Mouse (Mus musculus) hindbrain, embryonic 14.5 days (tissue): ENCODE results near the gene Srr. TPM values are rescaled to one million over a fixed set of nuclear protein-coding genes. Genes with fewer than 3 reads are reported as not detected.

Experiments
- ATAC-seq: fragments of 200-750 bp; cut with Nextera tagmentation; 2 replicates; pipeline ENCODE4 v1.8.0; 2017; ENCODE audit warnings: moderate number of reproducible peaks, mild to moderate bottlenecking, moderate TSS enrichment, moderate library complexity; ENCODE audit not compliant: low FRiP score
- DNase-seq: peaks from one replicate; pipeline ENCODE4 v3.0.0-alpha.2; 2015; ENCODE audit warnings: low spot score
- H3K27ac ChIP-seq: fragments of 300-500 bp; sonication (generic); 2 replicates; pipeline ENCODE4 v1.5.1; 2014; ENCODE audit warnings: mild to moderate bottlenecking, moderate library complexity
- H3K27me3 ChIP-seq: fragments of 300-500 bp; sonication (generic); 2 replicates; pipeline ENCODE4 v1.6.1; 2014; ENCODE audit warnings: mild to moderate bottlenecking, low read length, mixed read lengths; ENCODE audit not compliant: control insufficient read depth, insufficient read depth
- H3K36me3 ChIP-seq: fragments of 300-500 bp; sonication (generic); replicated peaks from 2 replicates; pipeline ENCODE4 v1.6.1; 2014; ENCODE audit not compliant: control insufficient read depth, insufficient read depth
- H3K4me1 ChIP-seq: fragments of 300-500 bp; sonication (generic); replicated peaks from 2 replicates; pipeline ENCODE4 v1.6.1; 2014; ENCODE audit warnings: antibody characterized with exemption, low read length, mixed read lengths; ENCODE audit not compliant: control insufficient read depth, insufficient read depth
- H3K4me2 ChIP-seq: fragments of 300-500 bp; sonication (generic); replicated peaks from 2 replicates; pipeline ENCODE4 v1.6.1; 2014; ENCODE audit warnings: mild to moderate bottlenecking, moderate library complexity
- H3K4me3 ChIP-seq: fragments of 300-500 bp; sonication (generic); replicated peaks from 2 replicates; pipeline ENCODE4 v1.5.1; 2014; ENCODE audit warnings: mild to moderate bottlenecking, low read length
- H3K9ac ChIP-seq: fragments of 300-500 bp; sonication (generic); 2 replicates; pipeline ENCODE4 v1.6.1; 2014
- H3K9me3 ChIP-seq: fragments of 300-500 bp; sonication (generic); 2 replicates; pipeline ENCODE4 v1.6.1; 2016; ENCODE audit warnings: low read length; ENCODE audit not compliant: control insufficient read depth
- WGBS: fragments of 180-500 bp; shearing (Covaris S2); extraction: QIAGEN DNeasy Blood & Tissue Kit; methylation state at CpG from one replicate; pipeline ENCODE4 v1.1.7; 2014; 5-methylcytosine and 5-hydroxymethylcytosine counted together
- polyA plus RNA-seq: library from polyadenylated mRNA; unstranded; fragments of >200 nt; fragmentation: Nextera tagmentation; extraction: Ambion mirVana; gene quantifications from 2 replicates; pipeline ENCODE4 v1.2.1, GENCODE M21; 2014

Srr gene
- polyA plus RNA-seq, 1 experiment from 2014 or later = 43.2 TPM

DNA sequence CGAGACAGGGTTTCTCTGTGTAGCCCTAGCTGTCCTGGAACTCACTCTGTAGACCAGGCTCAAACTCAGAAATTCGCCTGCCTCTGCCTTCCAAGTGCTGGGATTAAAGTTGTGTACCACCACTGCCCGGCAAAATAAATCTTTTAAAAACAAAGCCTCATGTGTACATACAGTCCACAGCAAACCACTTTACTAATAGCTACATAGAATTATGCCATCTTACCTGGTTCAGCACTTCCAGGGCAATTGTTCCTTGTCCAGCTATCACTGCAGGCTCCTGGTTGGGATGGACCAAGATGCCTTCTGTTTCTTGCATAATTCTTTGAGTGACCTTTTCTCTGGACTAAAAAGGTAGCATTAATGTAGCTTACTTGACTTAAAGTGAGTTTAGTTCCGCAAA is 15.8 kb downstream of the Srr start:
- WGBS = 94% methylated on average over 4 of the region's 4 CpGs
- Histone ChIP-seq H3K4me3 (no peak overlapping the region), H3K27ac (no peak overlapping the region), H3K9me3 (no peaks in the 10 kb centered on the region), H3K27me3 (no peaks in the 10 kb centered on the region), H3K4me1 (no peaks in the 10 kb centered on the region), H3K36me3 (peaks cover 57% of the 10 kb centered on the region), H3K9ac (no peak overlapping the region), H3K4me2 (no peak overlapping the region)
- ATAC-seq (no peak), DNase-seq (no peak)

DNA sequence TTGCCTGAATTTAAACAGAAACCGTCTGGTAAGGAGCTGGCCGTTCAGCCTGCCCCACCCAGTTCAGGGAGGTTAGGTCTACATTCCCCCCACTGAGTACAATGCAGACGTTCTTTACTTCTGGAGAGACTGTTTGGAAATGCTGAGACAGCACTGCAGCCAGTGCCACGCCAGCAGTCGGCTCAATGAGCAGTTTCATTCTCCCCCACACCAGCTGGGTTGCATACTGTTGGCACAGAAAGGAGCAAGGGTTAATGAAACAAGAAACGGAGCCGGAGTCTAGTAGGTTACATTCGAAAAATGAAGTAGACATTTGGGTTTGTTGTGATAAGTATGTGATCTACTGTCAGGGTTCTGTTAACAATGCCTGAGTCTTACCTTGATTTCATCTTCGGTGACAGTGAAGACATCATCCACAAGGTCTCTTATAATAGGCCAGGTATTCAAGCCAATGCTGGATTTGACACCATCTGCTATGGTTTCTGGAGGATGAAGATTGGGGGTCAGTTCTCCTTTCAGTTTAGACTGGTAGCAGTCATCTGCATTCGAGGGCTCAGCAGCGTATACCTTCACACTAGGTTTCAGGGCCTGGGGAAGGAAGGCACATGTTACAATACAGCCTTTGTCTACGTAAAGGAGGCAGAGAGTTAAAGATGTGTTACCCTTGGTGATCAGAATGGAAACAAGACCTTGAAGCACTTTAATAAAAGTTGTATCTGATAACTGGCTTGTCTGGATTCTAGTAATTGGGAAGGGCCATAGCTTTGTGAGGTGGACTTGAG is 16.9 kb downstream of the Srr start:
- Histone ChIP-seq H3K4me2 (no peak overlapping the region), H3K4me3 (no peak overlapping the region), H3K9ac (no peak overlapping the region), H3K4me1 (no peaks in the 10 kb centered on the region), H3K27ac (no peak overlapping the region), H3K36me3 (peaks cover 69% of the 10 kb centered on the region), H3K9me3 (no peaks in the 10 kb centered on the region), H3K27me3 (no peaks in the 10 kb centered on the region)
- no peak for DNase-seq
- WGBS = 83% methylated on average over 12 of the region's 12 CpGs
- no peak for ATAC-seq

DNA sequence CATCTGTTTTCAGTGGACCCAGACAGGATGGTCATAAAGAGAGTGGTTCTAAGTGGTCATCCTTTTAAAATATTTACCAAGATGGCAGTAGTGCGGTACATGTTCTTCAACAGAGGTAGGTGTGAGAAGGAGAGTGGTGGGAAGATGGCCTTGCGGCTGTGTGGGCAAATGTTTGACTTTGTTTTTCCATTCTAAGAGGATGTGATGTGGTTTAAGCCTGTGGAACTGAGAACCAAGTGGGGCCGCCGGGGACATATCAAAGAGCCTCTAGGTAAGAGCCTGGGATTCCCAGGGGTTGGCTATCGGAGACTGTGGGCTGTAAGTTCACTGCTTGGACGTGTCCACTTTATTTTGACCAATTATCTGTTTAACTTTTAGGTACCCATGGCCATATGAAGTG is 17.9 kb downstream of the Srr start:
- Histone ChIP-seq H3K4me1 (no peaks in the 10 kb centered on the region), H3K4me2 (no peak overlapping the region), H3K9me3 (no peaks in the 10 kb centered on the region), H3K9ac (no peak overlapping the region), H3K36me3 (peaks cover 79% of the 10 kb centered on the region), H3K4me3 (no peak overlapping the region), H3K27me3 (no peaks in the 10 kb centered on the region), H3K27ac (no peak overlapping the region)
- 95% methylated on average over 6 of the region's 6 CpGs for WGBS
- DNase-seq (no peak), ATAC-seq (no peak)

DNA sequence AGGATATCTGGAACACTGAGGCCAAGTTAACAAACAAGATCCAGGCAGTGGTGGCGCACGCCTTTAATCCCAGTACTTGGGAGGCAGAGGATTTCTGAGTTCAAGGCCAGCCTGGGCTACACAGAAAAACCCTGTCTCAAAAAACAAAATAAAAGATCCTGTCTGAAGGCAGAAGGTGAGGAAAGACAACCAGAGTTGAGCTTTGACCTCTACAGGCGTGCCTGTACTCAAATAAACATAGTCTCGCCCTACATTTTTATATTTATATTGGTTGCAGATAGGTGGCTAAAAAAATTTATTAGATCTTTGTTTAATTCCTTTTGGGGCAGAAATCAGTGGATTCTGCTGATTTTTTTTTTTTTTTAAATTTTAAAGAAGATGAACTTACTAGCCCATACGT is 23.3 kb downstream of the Srr start:
- DNase-seq (no peak), ATAC-seq (no peak)
- Histone ChIP-seq H3K9me3 (no peaks in the 10 kb centered on the region), H3K9ac (no peak overlapping the region), H3K27me3 (no peaks in the 10 kb centered on the region), H3K36me3 (peaks cover 80% of the 10 kb centered on the region), H3K4me2 (no peak overlapping the region), H3K4me1 (peaks cover 7% of the 10 kb centered on the region; the same call in 1 of the 2 replicates), H3K4me3 (no peak overlapping the region), H3K27ac (no peak overlapping the region)
- WGBS = 96% methylated on average over 5 of the region's 5 CpGs

- Histone ChIP-seq H3K36me3 (peaks cover 71% of the 10 kb centered on the region), H3K27me3 (no peaks in the 10 kb centered on the region), H3K4me3 (no peak overlapping the region), H3K4me1 (peaks cover 7% of the 10 kb centered on the region; the same call in 1 of the 2 replicates), H3K4me2 (no peak overlapping the region), H3K27ac (no peak overlapping the region), H3K9me3 (no peaks in the 10 kb centered on the region), H3K9ac (no peak overlapping the region)
- DNase-seq (no peak), ATAC-seq (no peak)
- WGBS = 92% methylated on average over 6 of the region's 6 CpGs
These were observed 24.2 kb downstream of the Srr start for GRCm38 (mm10) chr11:74901555-74901954.

DNA sequence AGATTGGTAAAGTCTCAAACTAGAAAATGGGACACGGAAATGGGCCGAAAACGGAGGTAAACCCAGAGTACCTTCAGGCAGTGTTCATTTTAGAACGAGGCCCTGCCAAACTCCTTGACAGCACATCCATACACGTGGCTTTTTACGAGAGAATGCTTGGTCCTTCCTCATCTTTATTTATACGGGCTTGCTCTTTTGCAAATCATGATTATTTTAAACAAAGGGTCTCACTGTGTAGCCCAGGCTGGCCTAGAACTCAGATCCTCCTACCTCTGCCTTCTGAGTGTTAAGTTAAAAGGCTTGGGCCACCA is 27.3 kb downstream of the Srr start:
- ATAC-seq (no peak), DNase-seq (no peak)
- peaks cover 15% of the 10 kb centered on the region; the same call in 1 of the 2 replicates for H3K4me1 ChIP-seq
- H3K4me3 ChIP-seq = peak overlapping the region; percentile 95
- H3K27me3 ChIP-seq = no peaks in the 10 kb centered on the region
- H3K36me3 ChIP-seq = peaks cover 41% of the 10 kb centered on the region
- WGBS = under 1% methylated on average over 7 of the region's 7 CpGs
- peak overlapping the region; percentile 91 for H3K9ac ChIP-seq
- no peaks in the 10 kb centered on the region for H3K9me3 ChIP-seq
- peak overlapping the region; percentile 93 for H3K27ac ChIP-seq
- H3K4me2 ChIP-seq = peak overlapping the region; percentile 88

GRCm38 (mm10) chr11:74897678-74898516 is 27.9 kb downstream of the Srr start, which contains the start of gene Tsr1:
TSS of gene Tsr1 (plus strand) at chr11:74898071.
- H3K4me1 ChIP-seq = peaks cover 15% of the 10 kb centered on the region; the same call in 1 of the 2 replicates
- H3K9ac ChIP-seq = peak within 1 kb of the TSS; percentile 91
- H3K4me3 ChIP-seq = peak within 1 kb of the TSS; percentile 95
- peaks cover 35% of the 10 kb centered on the region for H3K36me3 ChIP-seq
- H3K27me3 ChIP-seq = no peaks in the 10 kb centered on the region
- WGBS = under 1% methylated on average over 54 of the region's 54 CpGs
- ATAC-seq (peak; percentile 82), DNase-seq (peak; percentile 90)
- H3K27ac ChIP-seq = peak within 1 kb of the TSS; percentile 93
- H3K9me3 ChIP-seq = no peaks in the 10 kb centered on the region
- H3K4me2 ChIP-seq = peak within 1 kb of the TSS; percentile 88

- Histone ChIP-seq H3K4me3 (peak within 1 kb of the TSS; percentile 95), H3K9ac (peak within 1 kb of the TSS; percentile 91), H3K9me3 (no peaks in the 10 kb centered on the region), H3K36me3 (peaks cover 28% of the 10 kb centered on the region), H3K4me2 (peak within 1 kb of the TSS; percentile 88), H3K4me1 (peaks cover 15% of the 10 kb centered on the region; the same call in 1 of the 2 replicates), H3K27me3 (no peaks in the 10 kb centered on the region), H3K27ac (peak within 1 kb of the TSS; percentile 93)
- ATAC-seq (peak; percentile 85), DNase-seq (peak; percentile 72)
- WGBS = under 1% methylated on average over 69 of the region's 74 CpGs
These were observed 28.7 kb downstream of the Srr start, which contains the start of gene Sgsm2 for GRCm38 (mm10) chr11:74896901-74897677. TSS of gene Sgsm2 (minus strand) at chr11:74897060.
